Mouse (Mus musculus) G1E (cell line): ENCODE measurements around the gene Tmco1.

Source experiments
- CTCF ChIP-seq: IDR thresholded peaks from 2 replicates; pipeline ENCODE4 v1.5.1; 2012; ENCODE audit warnings: low read depth, low read length, inconsistent platforms, mixed read lengths
- GATA1 ChIP-seq: IDR thresholded peaks from 2 replicates; pipeline ENCODE4 v1.6.1; 2012; ENCODE audit warnings: borderline replicate concordance, low read length, inconsistent platforms, mixed read lengths
- POLR2AphosphoS5 ChIP-seq: IDR thresholded peaks from 2 replicates; pipeline ENCODE4 v1.6.1; 2012; ENCODE audit warnings: low read depth, low read length, inconsistent platforms; ENCODE audit not compliant: insufficient replicate concordance
- TAL1 ChIP-seq: conservative IDR thresholded peaks from 2 replicates; pipeline ENCODE4 v1.6.1; 2012; ENCODE audit warnings: low read depth, low read length, inconsistent platforms, mixed read lengths

DNA sequence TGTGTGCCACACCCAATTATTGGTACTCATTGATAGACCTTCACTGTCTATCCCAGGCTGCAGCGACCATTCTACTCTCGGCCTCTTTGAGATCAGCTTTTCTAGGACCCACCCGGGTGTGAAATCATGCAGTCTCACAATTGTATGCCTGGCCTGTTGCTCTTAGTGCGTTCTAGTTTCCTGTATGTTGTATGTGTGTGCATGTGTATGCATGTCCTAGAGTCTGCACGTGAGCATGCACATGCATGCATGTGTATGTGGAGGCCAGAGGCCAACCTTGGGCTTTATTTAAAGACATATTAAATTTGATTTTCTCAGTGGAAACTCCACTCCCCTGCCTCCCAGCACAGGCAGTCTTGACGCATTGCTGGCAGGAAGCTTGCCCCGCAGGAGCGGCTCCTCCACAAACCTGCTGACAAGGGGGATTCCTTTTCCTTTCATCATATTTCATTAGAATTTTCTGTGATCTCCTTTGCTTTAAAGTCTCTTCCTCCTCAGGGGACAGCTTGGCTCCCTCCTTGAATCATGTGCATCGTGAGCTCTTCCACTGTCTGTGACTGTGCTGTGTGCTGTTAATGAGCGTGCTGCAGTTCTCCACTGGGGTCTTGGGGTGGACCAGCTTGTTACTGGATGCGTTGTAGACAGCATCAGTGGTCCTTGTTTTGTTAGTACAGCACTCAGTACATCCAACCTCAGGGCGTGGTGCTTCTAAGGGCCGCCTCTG, 12.3 kb upstream of the Tmco1 start:
- TF ChIP-seq CTCF = no peak
- no peak for TF ChIP-seq GATA1
- TF ChIP-seq POLR2AphosphoS5 = no peak
- TF ChIP-seq TAL1 = no peak
